Mouse (Mus musculus) embryonic fibroblast, embryonic 13.5 days (primary cell): Measurements from ENCODE around the gene Efl1.

ENCODE experiments used
- CTCF ChIP-seq: IDR thresholded peaks from 2 replicates; pipeline ENCODE4 v1.5.1; 2011; ENCODE audit warnings: mild to moderate bottlenecking, control low read depth, low read length, moderate library complexity, borderline replicate concordance; ENCODE audit not compliant: insufficient read depth
- POLR2A ChIP-seq: IDR thresholded peaks from 2 replicates; pipeline ENCODE4 v1.6.1; 2011; ENCODE audit warnings: low read depth, mild to moderate bottlenecking, control low read depth, low read length, moderate library complexity

DNA sequence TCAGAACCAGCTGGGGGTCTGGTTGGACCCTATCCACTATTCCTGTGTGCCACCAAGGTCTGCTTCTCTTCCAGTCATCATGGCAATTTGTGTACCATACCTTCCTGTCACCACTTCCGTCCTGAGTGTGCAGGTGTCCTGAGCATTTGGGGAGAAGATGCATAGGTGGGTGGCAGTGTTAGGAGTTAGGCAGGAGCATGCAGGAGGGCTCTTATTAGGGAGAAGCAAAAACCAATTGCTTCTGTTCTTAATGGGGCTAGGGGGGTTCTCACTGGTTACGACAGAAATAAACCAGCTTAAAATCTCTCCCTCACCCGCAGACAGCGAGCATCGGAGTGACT lies 162.4 kb downstream of the Efl1 start:
- TF ChIP-seq CTCF (no peak), POLR2A (no peak)
